Mouse (Mus musculus) splenic B cell, adult 2 months (primary cell): ENCODE measurements around the gene Tmem95.
A peak's percentile ranks its signal among the peaks of the same experiment; 100 is the strongest.

Source experiments
- DNase-seq: peaks from one replicate; pipeline ENCODE4 v3.0.0-alpha.2; 2011; ENCODE audit warnings: low read depth, low spot score
- H3K27me3 ChIP-seq: 2 replicates; pipeline ENCODE4 v1.6.1; 2012; ENCODE audit warnings: mild to moderate bottlenecking, low read length, moderate library complexity, mixed read lengths; ENCODE audit not compliant: control insufficient read depth, poor library complexity, insufficient read depth, severe bottlenecking
- H3K36me3 ChIP-seq: 2 replicates; pipeline ENCODE4 v1.6.1; 2012; ENCODE audit warnings: mild to moderate bottlenecking, low read length, moderate library complexity, mixed read lengths; ENCODE audit not compliant: control insufficient read depth, poor library complexity, insufficient read depth, severe bottlenecking

The Tmem95 gene

GRCm38 (mm10) chr11:69900471-69901405 is 22.9 kb upstream of the Tmem95 start, which contains the start of the genes 2810408A11Rik and Neurl4:
Gene 2810408A11Rik, minus strand, starts transcription at chr11:69900987.
Gene Neurl4, plus strand, starts transcription at chr11:69901072.
- peak; percentile 96 for DNase-seq
- H3K36me3 ChIP-seq, result peaks cover 5% of the 10 kb centered on the region
- H3K27me3 ChIP-seq, result no peaks in the 10 kb centered on the region

GRCm38 (mm10) chr11:69899870-69900269 is 22.1 kb upstream of the Tmem95 start:
- H3K27me3 ChIP-seq, result no peaks in the 10 kb centered on the region
- H3K36me3 ChIP-seq, result peaks cover 5% of the 10 kb centered on the region
- DNase-seq, result no peak

GRCm38 (mm10) chr11:69895291-69895690 is 17.5 kb upstream of the Tmem95 start, which contains the start of gene Acap1:
Gene Acap1, minus strand, starts transcription at chr11:69895539.
- H3K36me3 ChIP-seq, result peaks cover 5% of the 10 kb centered on the region; the same call in 1 of the 2 replicates
- DNase-seq, result peak; percentile 71
- no peaks in the 10 kb centered on the region for H3K27me3 ChIP-seq

- Histone ChIP-seq H3K36me3 (peaks cover 9% of the 10 kb centered on the region), H3K27me3 (no peaks in the 10 kb centered on the region)
- DNase-seq, result peak; percentile 85
Observed at GRCm38 (mm10) chr11:69894671-69895070, 16.9 kb upstream of the Tmem95 start.

GRCm38 (mm10) chr11:69891482-69891881 is 13.7 kb upstream of the Tmem95 start:
- DNase-seq, result no peak
- H3K36me3 ChIP-seq, result peaks cover 30% of the 10 kb centered on the region
- no peaks in the 10 kb centered on the region for H3K27me3 ChIP-seq

GRCm38 (mm10) chr11:69886907-69887635 is 9.3 kb upstream of the Tmem95 start:
- peaks cover 45% of the 10 kb centered on the region for H3K36me3 ChIP-seq
- H3K27me3 ChIP-seq, result no peaks in the 10 kb centered on the region
- DNase-seq, result no peak

GRCm38 (mm10) chr11:69884663-69885062 is 6.8 kb upstream of the Tmem95 start:
- no peaks in the 10 kb centered on the region for H3K27me3 ChIP-seq
- peaks cover 36% of the 10 kb centered on the region for H3K36me3 ChIP-seq
- DNase-seq, result no peak

GRCm38 (mm10) chr11:69884240-69884639 is 6.4 kb upstream of the Tmem95 start:
- H3K36me3 ChIP-seq, result peaks cover 32% of the 10 kb centered on the region
- H3K27me3 ChIP-seq, result no peaks in the 10 kb centered on the region
- no peak for DNase-seq

GRCm38 (mm10) chr11:69883527-69884151 is 5.8 kb upstream of the Tmem95 start:
- DNase-seq, result no peak
- no peaks in the 10 kb centered on the region for H3K27me3 ChIP-seq
- peaks cover 30% of the 10 kb centered on the region for H3K36me3 ChIP-seq

GRCm38 (mm10) chr11:69883066-69883465 is 5.2 kb upstream of the Tmem95 start:
- Histone ChIP-seq H3K27me3 (no peaks in the 10 kb centered on the region), H3K36me3 (peaks cover 26% of the 10 kb centered on the region)
- DNase-seq, result peak; percentile 73

GRCm38 (mm10) chr11:69881787-69882670 is 4.2 kb upstream of the Tmem95 start:
- no peak for DNase-seq
- Histone ChIP-seq H3K27me3 (no peaks in the 10 kb centered on the region), H3K36me3 (peaks cover 21% of the 10 kb centered on the region)

GRCm38 (mm10) chr11:69880853-69881603 is 3.2 kb upstream of the Tmem95 start, which contains the start of gene Kctd11:
Gene Kctd11, minus strand, starts transcription at chr11:69881406.
- Histone ChIP-seq H3K27me3 (no peaks in the 10 kb centered on the region), H3K36me3 (peaks cover 16% of the 10 kb centered on the region)
- peak; percentile 91 for DNase-seq

- DNase-seq, result peak; percentile 84
- no peaks in the 10 kb centered on the region for H3K27me3 ChIP-seq
- peaks cover 14% of the 10 kb centered on the region for H3K36me3 ChIP-seq
Observed at GRCm38 (mm10) chr11:69880506-69880852, 2.7 kb upstream of the Tmem95 start.
